Mouse (Mus musculus): ENCODE results near the gene Ilf3. TPM values are rescaled to one million over a fixed set of nuclear protein-coding genes. Genes with fewer than 3 reads are reported as not detected.

The Ilf3 gene
- total RNA-seq, 1 experiment from 2014 or later, result 95.9 TPM

Other genes with a start within 250 kb of the Ilf3 start
- 11.8 and 13.8 TPM in 2 replicates for gene Tyk2, start 236.6 kb upstream of the Ilf3 start, total RNA-seq (2017)
- gene Cdc37, start 217.9 kb upstream of the Ilf3 start, total RNA-seq (2017), result 348 and 349 TPM in 2 replicates
- 5.4 and 10.9 TPM in 2 replicates for gene Pde4a, start 202.2 kb upstream of the Ilf3 start, total RNA-seq (2017)
- 35.4 and 38.3 TPM in 2 replicates for gene Keap1, start 128.5 kb upstream of the Ilf3 start, total RNA-seq (2017)
- 0.09 TPM in 1 of 2 replicates, not detected in the other for gene S1pr5, start 119.4 kb upstream of the Ilf3 start, total RNA-seq (2017)
- 6.1 and 14.8 TPM in 2 replicates for gene Atg4d, start 102.6 kb upstream of the Ilf3 start, total RNA-seq (2017)
- 55.2 and 64.0 TPM in 2 replicates for gene Kri1, start 79.9 kb upstream of the Ilf3 start, total RNA-seq (2017)
- gene Cdkn2d, start 76.5 kb upstream of the Ilf3 start, total RNA-seq (2017), result 8.4 and 25.3 TPM in 2 replicates
- gene Ap1m2, start 55.5 kb upstream of the Ilf3 start, total RNA-seq (2017), result 0.37 and 2.5 TPM in 2 replicates
- 76.6 and 80.6 TPM in 2 replicates for gene Slc44a2, start 47.2 kb upstream of the Ilf3 start, total RNA-seq (2017)
- gene Qtrt1, start 44.0 kb downstream of the Ilf3 start, total RNA-seq (2017), result 22.5 and 25.5 TPM in 2 replicates
- 53.9 and 65.9 TPM in 2 replicates for gene Dnm2, start 57.0 kb downstream of the Ilf3 start, total RNA-seq (2017)
- gene Tmed1, start 142.4 kb downstream of the Ilf3 start, total RNA-seq (2017), result 13.8 and 17.1 TPM in 2 replicates
- 0.39 and 2.6 TPM in 2 replicates for gene AB124611, start 158.3 kb downstream of the Ilf3 start, total RNA-seq (2017)
- 26.4 and 50.2 TPM in 2 replicates for gene Carm1, start 179.0 kb downstream of the Ilf3 start, total RNA-seq (2017)
- 42.6 and 47.7 TPM in 2 replicates for gene Timm29, start 224.9 kb downstream of the Ilf3 start, total RNA-seq (2017)
- gene Yipf2, start 225.0 kb downstream of the Ilf3 start, total RNA-seq (2017), result 4.0 and 6.2 TPM in 2 replicates
- gene Smarca4, start 248.3 kb downstream of the Ilf3 start, total RNA-seq (2017), result 69.7 and 94.1 TPM in 2 replicates